Mouse (Mus musculus): Measurements from ENCODE around the gene Celf2.

- no peak for TF ChIP-seq CTCF (IDR thresholded peaks at IDR 0.05; ENCODE audit: control insufficient read depth, insufficient read depth, insufficient replicate concordance, low read depth, low read length)
- TF ChIP-seq POLR2A (IDR thresholded peaks at IDR 0.05; ENCODE audit: control insufficient read depth, low read depth, low read length) = no peak
Observed at GRCm38 (mm10) chr2:7236452-7236851, 272.9 kb downstream of the Celf2 start.
